Mouse (Mus musculus): ENCODE results near the gene Abcb11.

Abcb11 gene

DNA sequence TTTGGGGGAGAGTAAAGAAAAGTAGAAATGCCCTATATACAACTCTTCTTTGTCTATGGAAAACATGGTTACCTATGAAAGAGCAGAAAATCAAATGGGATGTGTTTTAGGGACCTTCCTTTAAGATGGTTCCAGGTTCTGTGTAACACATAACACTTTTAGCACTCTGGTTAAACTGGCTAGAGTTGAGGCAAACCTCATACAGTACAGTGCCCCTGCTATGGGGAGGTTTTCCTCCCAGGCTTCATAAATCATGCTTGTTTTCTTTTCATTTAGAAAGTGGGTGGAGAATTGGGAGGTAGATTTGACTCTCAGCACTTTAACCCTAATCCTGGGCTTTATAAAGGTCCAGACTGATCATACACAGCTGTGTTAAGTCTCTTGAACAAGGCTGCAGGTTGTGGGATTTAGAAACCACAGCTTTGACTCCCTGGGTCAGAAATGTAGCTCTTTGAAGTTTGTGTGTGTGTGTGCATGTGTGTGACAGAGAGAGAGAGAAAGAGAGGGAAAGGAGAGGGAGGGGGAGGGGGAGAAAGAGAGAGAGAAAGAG is 78.3 kb downstream of the Abcb11 start:
- no peak for DNase-seq

GRCm38 (mm10) chr2:69248221-69248755 is 94.1 kb downstream of the Abcb11 start:
- peak; percentile 18 to 20 for DNase-seq

GRCm38 (mm10) chr2:69247081-69247480 is 95.3 kb downstream of the Abcb11 start:
- DNase-seq, result no peak

DNA sequence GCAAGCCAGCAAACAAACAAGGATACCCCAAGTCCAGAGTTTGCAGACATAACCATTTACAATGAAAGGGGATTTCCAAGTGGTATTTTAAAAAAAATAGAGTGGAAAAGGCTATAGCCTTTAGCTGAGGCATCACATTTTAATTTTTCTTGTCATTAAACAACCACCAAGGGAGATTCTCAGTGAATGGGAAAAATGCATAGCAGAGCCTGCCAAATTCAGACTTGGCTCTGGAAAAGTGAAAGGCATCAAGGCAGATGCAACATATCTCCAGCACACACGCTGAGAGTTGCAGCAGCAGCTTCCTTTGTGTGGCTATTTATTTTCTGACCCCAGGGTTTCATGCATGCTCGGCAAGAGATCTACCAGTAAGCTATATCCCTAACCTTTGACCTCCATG is 97.5 kb downstream of the Abcb11 start:
- DNase-seq, result no peak

- no peak for DNase-seq
Measured at GRCm38 (mm10) chr2:69239315-69239714, 103.1 kb downstream of the Abcb11 start.

DNA sequence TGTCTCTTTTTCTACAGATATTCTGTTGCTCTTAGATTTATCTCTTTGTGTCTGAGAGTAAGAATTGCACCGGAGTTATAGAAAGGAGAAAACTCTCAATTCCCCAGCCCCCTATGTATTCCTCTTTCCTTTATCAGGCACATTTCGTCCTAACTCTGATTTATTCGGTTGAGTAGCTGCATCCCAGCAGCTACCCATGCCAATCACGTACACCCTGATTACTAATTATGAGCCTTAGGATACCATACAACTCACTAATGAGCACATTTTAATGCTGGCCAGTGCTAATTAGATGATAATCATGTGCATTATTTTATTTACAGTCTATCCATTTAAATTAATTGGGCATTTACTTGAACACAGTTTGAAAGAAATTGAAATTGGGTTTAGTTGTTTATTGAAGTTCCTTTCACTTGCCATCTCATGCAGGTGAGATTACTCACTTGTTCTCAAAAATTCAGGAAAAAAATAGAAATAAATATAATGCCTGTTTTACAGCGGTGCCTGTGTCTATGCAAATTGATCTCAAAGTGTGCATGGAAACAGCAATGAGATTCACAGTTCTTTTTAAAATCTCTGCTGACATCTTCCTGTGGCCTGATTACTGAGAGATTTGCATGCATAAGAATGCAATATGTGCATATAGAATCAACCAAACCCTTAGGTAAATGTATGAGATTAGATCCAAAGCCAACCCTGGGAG is 107.3 kb downstream of the Abcb11 start:
- DNase-seq, result no peak

GRCm38 (mm10) chr2:69232101-69232500 is 110.3 kb downstream of the Abcb11 start:
- DNase-seq, result no peak

DNA sequence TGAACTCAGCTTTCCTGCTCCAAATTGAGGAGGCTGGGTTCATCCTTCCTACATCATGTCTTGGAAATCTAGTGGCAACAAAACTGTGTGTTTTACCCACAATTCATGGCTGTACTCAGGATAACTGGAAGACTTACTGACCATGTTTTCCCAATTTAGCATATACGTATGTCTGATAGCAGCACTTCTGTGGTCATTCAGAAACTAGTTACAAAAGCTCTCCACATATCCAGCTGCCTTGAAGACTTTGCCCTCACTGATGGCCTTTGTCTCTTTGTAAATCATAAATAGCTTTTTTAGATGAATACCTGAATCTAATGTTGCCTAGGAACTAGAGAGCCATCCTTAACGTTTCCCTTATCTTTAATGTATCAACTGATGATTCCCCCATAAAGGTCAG is 112.3 kb downstream of the Abcb11 start:
- no peak for DNase-seq

DNA sequence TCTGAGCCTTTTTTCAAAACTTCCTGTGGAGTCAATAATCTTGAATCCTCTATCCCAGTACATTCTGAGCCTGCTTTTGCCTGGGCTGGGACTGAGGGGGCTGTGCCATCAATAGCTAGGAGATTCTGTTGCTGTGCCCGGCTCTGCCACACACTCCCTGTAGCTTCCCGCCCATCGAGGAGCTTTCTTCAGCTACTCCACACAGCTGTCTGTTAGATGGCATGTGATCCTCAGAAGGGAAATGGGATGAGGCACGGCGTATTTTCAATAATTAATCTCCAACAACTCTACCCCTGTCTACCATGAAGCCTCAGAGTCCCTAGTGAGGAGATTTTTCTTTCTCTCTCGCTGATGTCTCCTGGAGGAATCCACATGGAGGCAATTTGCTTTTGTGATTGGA is 113.8 kb downstream of the Abcb11 start:
- DNase-seq, result no peak

GRCm38 (mm10) chr2:69226876-69227275 is 115.5 kb downstream of the Abcb11 start:
- DNase-seq, result no peak

- DNase-seq, result no peak
Measured at GRCm38 (mm10) chr2:69224724-69225123, 117.7 kb downstream of the Abcb11 start.

- DNase-seq, result no peak
Measured at GRCm38 (mm10) chr2:69222815-69223214, 119.6 kb downstream of the Abcb11 start.

DNA sequence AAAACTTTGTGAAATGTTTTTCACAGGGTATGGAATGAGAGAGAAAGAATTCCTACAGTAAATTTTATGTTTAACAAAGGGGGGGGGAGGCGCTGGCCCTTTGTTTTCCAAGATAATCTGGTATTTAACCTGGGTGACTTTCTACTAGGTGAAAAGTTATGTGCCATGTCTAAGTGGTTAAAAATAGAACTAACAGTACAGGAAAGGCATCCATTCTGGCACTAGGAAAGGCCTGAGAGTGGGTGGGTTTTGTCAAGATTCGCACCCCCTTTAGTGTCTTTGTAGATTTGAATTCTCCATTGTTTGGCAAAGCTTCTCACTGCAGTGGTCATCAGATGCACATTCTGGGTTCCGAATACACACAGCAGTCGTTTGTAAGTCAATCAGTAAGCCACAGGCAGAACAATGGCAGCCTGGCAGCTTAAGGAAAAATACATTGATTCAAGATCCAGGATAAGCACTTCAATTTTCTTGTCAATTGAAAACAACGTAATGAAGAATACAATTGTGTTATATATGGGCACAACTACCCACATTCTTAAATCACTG is 120.5 kb downstream of the Abcb11 start:
- DNase-seq, result no peak

DNA sequence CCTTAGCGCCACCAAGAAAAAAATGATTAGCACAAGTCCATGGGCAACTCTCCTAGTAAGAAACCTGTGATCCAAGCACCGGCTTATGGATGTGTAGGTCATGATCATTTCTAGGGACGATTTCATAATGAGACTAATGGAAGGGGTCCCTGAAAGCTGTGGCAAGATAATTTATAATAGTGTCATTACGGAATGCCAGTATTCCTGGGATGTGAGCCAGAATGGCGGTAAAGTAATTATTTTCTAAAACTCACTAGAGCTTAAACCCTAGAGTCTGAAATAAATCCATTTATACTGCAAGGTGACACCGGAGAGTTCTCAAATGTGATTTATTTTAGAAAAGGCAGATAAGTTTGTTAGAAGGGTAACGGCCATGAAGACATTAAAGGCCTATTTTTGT is 127.2 kb downstream of the Abcb11 start:
- no peak for DNase-seq

DNA sequence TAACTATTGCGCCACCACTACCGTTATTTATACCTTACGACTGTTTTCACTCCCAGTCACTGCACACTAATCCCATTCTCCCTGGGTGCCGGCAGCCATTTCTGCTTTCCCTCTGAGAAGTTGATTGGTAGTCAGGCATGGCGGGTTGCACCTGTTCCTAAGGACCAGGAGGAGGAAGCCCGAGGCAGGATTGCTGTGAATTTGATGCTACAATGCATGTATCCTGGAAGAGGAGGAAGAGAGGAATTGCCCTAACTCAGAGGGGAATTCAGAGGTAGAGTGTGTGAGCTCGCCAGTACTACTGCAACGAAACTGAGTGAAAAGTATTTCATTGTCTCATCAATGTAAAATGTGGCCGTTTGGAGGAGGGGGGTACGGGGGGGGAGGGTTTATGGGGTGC is 129.8 kb downstream of the Abcb11 start:
- no peak for DNase-seq

DNA sequence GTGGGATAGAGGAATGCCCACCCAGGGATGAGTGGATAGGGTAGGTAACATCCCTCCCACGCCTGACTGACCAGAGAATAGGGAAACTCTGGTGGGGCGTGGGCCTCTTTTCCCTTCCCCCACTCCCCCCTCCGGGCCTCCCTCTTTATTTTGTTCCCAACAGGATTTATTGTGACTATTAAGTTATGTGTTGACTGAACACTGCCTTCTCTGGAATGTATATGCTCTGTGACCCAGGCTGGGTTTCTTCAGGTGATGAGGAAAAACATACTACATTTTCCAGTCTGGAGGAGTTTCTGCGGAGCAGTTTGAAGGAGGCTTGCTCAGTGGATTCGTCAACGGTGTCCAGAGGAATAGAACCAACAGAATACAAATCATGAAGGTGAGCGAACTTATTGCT is 131.6 kb downstream of the Abcb11 start, which contains the start of gene G6pc2:
Gene G6pc2, plus strand, starts transcription at position 301 of the 400 bp plus-strand sequence.
- DNase-seq, result no peak

DNA sequence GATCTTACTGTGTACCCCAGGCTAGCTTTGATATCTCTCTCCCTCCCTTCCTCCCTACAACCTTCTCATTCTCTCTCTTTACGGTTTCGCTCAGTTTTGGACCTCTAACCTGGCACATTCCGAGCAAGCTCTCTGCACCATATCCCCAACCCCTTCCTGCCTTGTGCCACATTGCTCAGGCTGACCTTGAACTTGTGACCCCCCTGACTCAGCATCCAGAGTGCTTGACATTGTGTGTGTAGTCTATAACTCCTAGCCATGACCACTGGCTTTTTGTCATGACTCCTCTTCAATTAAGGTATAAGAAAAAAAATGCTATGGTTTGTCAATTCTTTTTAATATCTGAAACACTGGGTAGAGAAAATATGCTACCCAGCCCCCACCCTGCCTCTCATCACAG is 132.7 kb downstream of the Abcb11 start:
- DNase-seq, result no peak

DNA sequence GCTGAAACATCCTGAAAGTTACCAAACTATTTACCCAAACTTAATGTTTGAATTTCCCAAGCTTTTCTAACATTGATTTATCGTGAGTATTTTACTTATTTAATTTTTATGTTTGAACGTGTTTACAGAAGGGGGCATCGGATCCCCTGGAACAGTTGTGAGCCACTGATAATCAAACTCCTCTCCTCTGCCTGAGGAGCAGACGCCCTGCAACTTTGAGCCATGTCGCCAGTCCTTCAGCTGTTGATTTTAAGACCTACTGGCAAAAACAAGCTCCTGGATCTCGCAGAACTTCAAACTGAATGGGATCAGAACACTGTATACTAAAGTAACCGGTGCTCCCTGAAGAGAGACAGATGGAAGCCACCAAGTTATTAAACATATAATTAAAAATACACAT is 135.9 kb downstream of the Abcb11 start:
- DNase-seq, result no peak

- DNase-seq, result peak; percentile 84 to 93
Measured at GRCm38 (mm10) chr2:69205791-69206351, 136.5 kb downstream of the Abcb11 start, which contains the start of gene Spc25. Gene Spc25 (minus strand): TSS chr2:69206194.

DNA sequence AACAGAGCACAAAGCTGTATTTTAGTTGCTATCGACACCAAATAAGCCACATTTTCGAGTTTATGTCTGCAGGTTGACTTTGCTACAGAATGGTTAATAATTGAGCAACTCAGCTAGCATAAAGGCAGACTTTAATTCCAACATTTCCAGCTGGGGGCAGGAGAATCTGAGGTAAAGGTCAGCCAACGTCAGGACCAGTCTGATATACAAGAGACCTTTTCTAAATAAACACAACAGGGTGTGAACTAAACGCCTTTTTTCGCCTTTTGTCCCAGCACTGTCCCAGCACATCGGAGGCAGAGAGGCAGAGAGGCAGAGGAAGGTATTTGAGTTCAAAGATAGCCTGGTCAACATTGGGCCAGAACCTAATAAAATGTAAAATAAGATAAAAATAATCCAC is 137.2 kb downstream of the Abcb11 start:
- no peak for DNase-seq

DNA sequence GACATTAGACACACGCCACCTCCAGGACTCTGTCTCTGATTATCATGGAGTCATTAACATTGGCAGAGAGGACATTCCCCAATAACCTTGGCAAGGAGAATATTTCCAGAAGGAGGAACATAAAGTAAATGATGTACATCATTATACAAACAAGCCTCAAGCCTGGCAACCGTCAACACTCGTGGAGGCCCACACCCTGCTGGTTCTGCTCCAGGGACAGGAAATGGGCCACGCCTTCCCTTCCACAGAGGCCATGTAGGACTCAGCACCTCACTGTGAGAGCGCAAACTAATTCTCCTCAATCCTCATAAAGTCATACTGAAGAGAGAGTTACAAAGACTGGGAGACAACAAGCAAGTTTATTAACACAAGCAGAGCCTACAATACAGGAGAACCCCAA is 148.9 kb downstream of the Abcb11 start:
- DNase-seq, result no peak

DNA sequence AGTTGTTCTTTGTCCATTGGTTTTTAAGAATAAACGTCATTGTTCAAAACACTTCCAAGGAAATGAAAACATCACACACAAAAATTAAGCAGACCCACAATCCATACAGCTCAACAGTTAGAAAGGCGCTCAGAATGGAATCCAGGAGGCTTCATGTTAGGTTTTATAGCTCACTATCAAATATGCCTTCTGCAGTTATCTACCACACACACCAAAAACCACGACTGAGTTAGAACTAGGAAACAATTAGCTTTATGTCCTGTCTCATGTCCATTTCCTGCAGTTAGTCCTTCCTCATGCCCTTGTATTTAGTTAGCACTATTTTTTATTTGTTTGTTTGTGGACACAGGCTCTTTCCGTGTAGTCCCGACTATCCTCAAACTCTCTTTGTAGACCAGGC is 151.4 kb downstream of the Abcb11 start:
- DNase-seq, result no peak

DNA sequence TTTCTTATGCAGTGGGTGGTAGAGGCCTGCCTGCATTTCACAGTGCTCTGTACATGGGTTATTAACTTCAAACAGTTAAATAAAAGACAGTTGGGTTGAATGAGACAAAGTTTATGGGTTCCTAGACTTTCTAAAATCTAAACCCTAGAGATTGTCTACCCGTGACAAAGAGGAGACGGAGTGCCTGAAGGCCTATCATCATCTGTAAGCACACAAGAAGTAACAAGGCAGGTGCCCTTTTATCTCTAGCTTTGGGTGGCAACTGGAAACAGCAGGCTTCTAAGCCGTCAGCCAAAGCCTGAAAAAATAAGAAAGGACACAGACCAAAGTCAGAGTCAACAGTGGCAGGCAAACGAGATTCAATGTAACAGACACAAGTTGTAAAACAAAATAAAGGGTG is 153.2 kb downstream of the Abcb11 start:
- no peak for DNase-seq

GRCm38 (mm10) chr2:69188732-69189131 is 153.7 kb downstream of the Abcb11 start:
- no peak for DNase-seq

Data from cerebellum, adult 18-20 months (tissue).